Mouse (Mus musculus): ENCODE results near the gene Crybg1. TPM values are rescaled to one million over a fixed set of nuclear protein-coding genes. Genes with fewer than 3 reads are reported as not detected.

Crybg1 gene
- polyA plus RNA-seq (2012; rRNA removed) (0.22 and 0.25 TPM in 2 replicates), polyA plus RNA-seq (2014; fragmentation: Nextera tagmentation; extraction: Ambion mirVana) (0.48 and 0.54 TPM in 2 replicates)

DNA sequence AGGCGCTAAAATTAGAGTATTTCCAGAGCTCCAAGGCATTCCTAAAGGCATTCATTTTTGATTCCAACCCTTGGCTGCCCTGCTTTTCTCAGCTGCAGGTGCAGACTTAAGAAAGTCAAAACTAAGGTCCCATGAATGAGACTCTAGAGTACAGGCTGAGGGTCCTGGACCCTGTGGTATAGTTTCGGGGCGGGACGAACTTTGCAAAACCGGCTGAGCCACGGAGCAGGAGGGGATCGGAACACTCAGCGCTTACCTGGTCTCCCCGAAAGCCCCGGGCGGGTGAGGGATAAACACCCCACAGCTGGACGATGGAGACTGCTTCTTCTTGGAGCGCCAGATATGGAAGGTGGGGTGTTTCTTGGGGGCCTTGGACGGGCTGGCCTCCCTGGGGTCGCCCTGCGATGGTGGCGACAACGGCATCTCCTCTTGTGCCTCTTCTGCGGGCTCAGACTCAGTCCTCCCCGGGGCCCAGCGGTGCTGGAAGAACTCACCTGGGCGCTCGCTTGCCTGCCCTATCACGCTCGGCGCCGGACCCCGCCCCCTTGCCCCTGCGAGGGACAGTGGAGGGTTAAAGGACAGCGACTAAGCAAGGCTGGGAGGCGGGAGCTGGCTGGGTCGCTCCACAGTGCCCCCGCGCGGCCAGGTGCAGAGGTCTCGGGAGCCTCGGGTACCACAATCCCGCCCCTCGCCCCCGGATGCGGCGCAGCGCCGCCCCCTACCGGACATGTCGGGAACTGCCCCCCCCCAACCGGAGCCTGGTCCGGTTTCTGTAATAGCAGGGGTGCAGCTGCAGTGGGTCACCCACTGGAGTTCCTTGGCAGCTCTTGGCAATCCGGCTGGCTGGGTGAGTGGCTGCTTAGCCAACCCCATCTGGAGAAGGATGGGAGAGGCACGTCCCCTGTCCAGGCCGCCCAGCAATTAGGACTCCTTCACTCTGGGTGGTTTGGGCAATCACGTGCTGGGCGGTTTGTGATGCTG lies at the start of gene Crybg1:
Gene Crybg1 (minus strand): TSS at position 517 of the 981 bp plus-strand sequence.
- Histone ChIP-seq H3K27ac (no peak within 1 kb of the TSS), H3K9ac (replicated peaks) (no peak within 1 kb of the TSS), H3K4me2 (ENCODE audit: low read depth) (peak within 1 kb of the TSS; percentile 53), H3K4me1 (replicated peaks; ENCODE audit: control insufficient read depth in 2 of 2, insufficient read depth in 2 of 2, low read length in 1 of 2) (peaks cover 0 to 3% of the 10 kb centered on the region in 2 experiments; a peak in 1 of 4 replicates), H3K4me3 (ENCODE audit: insufficient read depth in 1 of 2, low read depth in 2 of 2, low read length in 2 of 2) (peak within 1 kb of the TSS in 1 of 2 experiments; percentile 38; a peak in 2 of 4 replicates), H3K9me3 (ENCODE audit: control insufficient read depth, low read length) (no peaks in the 10 kb centered on the region), H3K27me3 (ENCODE audit: control insufficient read depth, insufficient read depth, low read length) (peaks cover 21% of the 10 kb centered on the region), H3K36me3 (replicated peaks; ENCODE audit: control insufficient read depth, insufficient read depth, low read depth) (no peaks in the 10 kb centered on the region)
- TF ChIP-seq EP300 (IDR thresholded peaks at IDR 0.05; ENCODE audit: low read depth) (no peak), CTCF (IDR thresholded peaks at IDR 0.05; ENCODE audit: low read depth) (peak; percentile 89)
- 5% methylated on average over 53 of the region's 53 CpGs for WGBS (ENCODE audit: insufficient replicate concordance)
- ATAC-seq (ENCODE audit: insufficient read depth): peak; percentile 77
- peak; percentile 7 to 37 (median 20) for DNase-seq (ENCODE audit: low read depth in 3 of 3, low spot score in 3 of 3)

DNA sequence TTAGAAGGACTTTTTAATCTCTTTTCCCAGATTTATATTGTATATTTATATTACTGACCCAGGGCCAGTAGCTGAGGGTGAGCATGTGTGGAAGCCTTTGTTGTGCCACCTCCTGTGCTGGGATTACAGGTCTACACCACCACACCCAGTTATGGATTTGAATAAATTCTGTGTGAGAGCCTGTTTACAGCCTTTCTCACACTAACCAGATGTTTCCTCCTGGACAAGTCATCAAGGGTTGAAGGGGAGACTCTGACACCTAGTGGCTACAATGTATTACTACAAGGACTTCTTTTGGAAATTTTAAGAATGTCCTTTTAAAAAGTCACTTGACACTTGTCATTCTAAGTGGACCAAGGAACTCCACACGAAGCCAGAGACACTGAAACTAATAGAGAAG lies 28.7 kb upstream of the Crybg1 start:
- Histone ChIP-seq H3K27me3 (ENCODE audit: control insufficient read depth, insufficient read depth, low read length) (no peaks in the 10 kb centered on the region; the same call in 1 of the 2 replicates), H3K4me1 (replicated peaks; ENCODE audit: control insufficient read depth in 2 of 2, insufficient read depth in 2 of 2, low read length in 1 of 2) (peaks cover 5 to 12% of the 10 kb centered on the region in 2 experiments; a peak in 3 of 4 replicates), H3K9ac (replicated peaks) (no peak overlapping the region), H3K4me2 (ENCODE audit: low read depth) (no peak overlapping the region), H3K9me3 (ENCODE audit: control insufficient read depth, low read length) (no peaks in the 10 kb centered on the region), H3K27ac (no peak overlapping the region), H3K36me3 (replicated peaks; ENCODE audit: control insufficient read depth, insufficient read depth, low read depth) (no peaks in the 10 kb centered on the region), H3K4me3 (ENCODE audit: insufficient read depth in 1 of 2, low read depth in 2 of 2, low read length in 2 of 2) (no peak overlapping the region)
- ATAC-seq (ENCODE audit: insufficient read depth) (no peak), DNase-seq (ENCODE audit: low read depth in 3 of 3, low spot score in 3 of 3) (peak; percentile 7 to 46 (median 25))
- WGBS (ENCODE audit: insufficient replicate concordance): 0% methylated on average over 1 of the region's 1 CpGs
- TF ChIP-seq EP300 (IDR thresholded peaks at IDR 0.05; ENCODE audit: low read depth) (no peak), CTCF (IDR thresholded peaks at IDR 0.05; ENCODE audit: low read depth) (peak; percentile 72)

- ATAC-seq (ENCODE audit: insufficient read depth) (peak; percentile 58; the same call in 1 of the 2 replicates), DNase-seq (ENCODE audit: low read depth in 3 of 3, low spot score in 3 of 3) (no peak)
- no peaks in the 10 kb centered on the region for H3K9me3 ChIP-seq (ENCODE audit: control insufficient read depth, low read length)
- no peak for TF ChIP-seq EP300 (IDR thresholded peaks at IDR 0.05; ENCODE audit: low read depth)
- TF ChIP-seq CTCF (IDR thresholded peaks at IDR 0.05; ENCODE audit: low read depth): no peak
- H3K4me1 ChIP-seq (replicated peaks; ENCODE audit: control insufficient read depth in 2 of 2, insufficient read depth in 2 of 2, low read length in 1 of 2): peaks cover 5 to 12% of the 10 kb centered on the region in 2 experiments; a peak in 3 of 4 replicates
- no peak overlapping the region for H3K27ac ChIP-seq
- H3K9ac ChIP-seq (replicated peaks): no peak overlapping the region
- no peak overlapping the region for H3K4me3 ChIP-seq (ENCODE audit: insufficient read depth in 1 of 2, low read depth in 2 of 2, low read length in 2 of 2)
- H3K27me3 ChIP-seq (ENCODE audit: control insufficient read depth, insufficient read depth, low read length): no peaks in the 10 kb centered on the region; the same call in 1 of the 2 replicates
- H3K36me3 ChIP-seq (replicated peaks; ENCODE audit: control insufficient read depth, insufficient read depth, low read depth): no peaks in the 10 kb centered on the region
- no peak overlapping the region for H3K4me2 ChIP-seq (ENCODE audit: low read depth)
Measured at GRCm38 (mm10) chr10:44176548-44176947, 27.9 kb upstream of the Crybg1 start.

DNA sequence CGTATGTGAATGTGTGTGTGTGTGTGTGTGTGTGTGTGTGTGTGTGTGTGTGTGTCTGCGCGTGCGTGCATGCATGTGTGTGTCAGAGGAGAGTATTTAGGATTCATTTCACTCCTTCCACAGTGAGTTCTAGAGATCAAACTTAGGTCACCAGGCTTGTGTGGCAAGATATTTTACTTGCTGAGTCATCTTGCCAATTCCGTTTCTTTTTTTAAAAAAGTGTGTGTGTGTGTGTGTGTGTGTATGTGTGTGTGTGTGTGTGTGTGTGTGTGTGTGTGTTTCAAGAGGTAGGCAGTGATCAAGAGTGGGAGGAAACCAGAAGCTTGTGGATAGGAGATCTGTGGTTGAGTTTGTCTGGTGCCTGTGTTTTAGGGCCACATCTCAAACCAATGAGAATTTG lies 27.5 kb upstream of the Crybg1 start:
- WGBS (ENCODE audit: insufficient replicate concordance): 53% methylated on average over 5 of the region's 5 CpGs

GRCm38 (mm10) chr10:44170145-44170544 lies 21.5 kb upstream of the Crybg1 start:
- WGBS (ENCODE audit: insufficient replicate concordance): 81% methylated on average over 12 of the region's 12 CpGs
- Histone ChIP-seq H3K4me3 (ENCODE audit: insufficient read depth in 1 of 2, low read depth in 2 of 2, low read length in 2 of 2) (no peak overlapping the region), H3K9ac (replicated peaks) (no peak overlapping the region), H3K27me3 (ENCODE audit: control insufficient read depth, insufficient read depth, low read length) (no peaks in the 10 kb centered on the region), H3K4me1 (replicated peaks; ENCODE audit: control insufficient read depth in 2 of 2, insufficient read depth in 2 of 2, low read length in 1 of 2) (peaks cover 0 to 6% of the 10 kb centered on the region in 2 experiments; a peak in 1 of 4 replicates), H3K9me3 (ENCODE audit: control insufficient read depth, low read length) (no peaks in the 10 kb centered on the region), H3K36me3 (replicated peaks; ENCODE audit: control insufficient read depth, insufficient read depth, low read depth) (no peaks in the 10 kb centered on the region), H3K27ac (no peak overlapping the region), H3K4me2 (ENCODE audit: low read depth) (no peak overlapping the region)
- TF ChIP-seq EP300 (IDR thresholded peaks at IDR 0.05; ENCODE audit: low read depth) (no peak), CTCF (IDR thresholded peaks at IDR 0.05; ENCODE audit: low read depth) (no peak)
- ATAC-seq (ENCODE audit: insufficient read depth) (no peak), DNase-seq (ENCODE audit: low read depth in 3 of 3, low spot score in 3 of 3) (no peak)

More for the DNA sequence above, 27.5 kb upstream of the Crybg1 start:
- Histone ChIP-seq H3K4me2 (ENCODE audit: low read depth) (no peak overlapping the region), H3K9me3 (ENCODE audit: control insufficient read depth, low read length) (no peaks in the 10 kb centered on the region), H3K4me3 (ENCODE audit: insufficient read depth in 1 of 2, low read depth in 2 of 2, low read length in 2 of 2) (no peak overlapping the region), H3K4me1 (replicated peaks; ENCODE audit: control insufficient read depth in 2 of 2, insufficient read depth in 2 of 2, low read length in 1 of 2) (peaks cover 5 to 12% of the 10 kb centered on the region in 2 experiments; a peak in 3 of 4 replicates), H3K27me3 (ENCODE audit: control insufficient read depth, insufficient read depth, low read length) (no peaks in the 10 kb centered on the region; the same call in 1 of the 2 replicates), H3K27ac (no peak overlapping the region), H3K9ac (replicated peaks) (no peak overlapping the region), H3K36me3 (replicated peaks; ENCODE audit: control insufficient read depth, insufficient read depth, low read depth) (no peaks in the 10 kb centered on the region)
- TF ChIP-seq EP300 (IDR thresholded peaks at IDR 0.05; ENCODE audit: low read depth): no peak
- no peak for TF ChIP-seq CTCF (IDR thresholded peaks at IDR 0.05; ENCODE audit: low read depth)
- no peak for DNase-seq (ENCODE audit: low read depth in 3 of 3, low spot score in 3 of 3)
- ATAC-seq (ENCODE audit: insufficient read depth): peak; percentile 43; the same call in 1 of the 2 replicates
